Mouse (Mus musculus) CH12.LX (cell line): ENCODE data around the gene Atp1a1. TPM values are rescaled to one million over a fixed set of nuclear protein-coding genes. Genes with fewer than 3 reads are reported as not detected.

Experiments used
- DNase-seq: peaks from one replicate; pipeline ENCODE4 v3.0.0-alpha.2; 2013; ENCODE audit errors: extremely low read depth
- H3K27ac ChIP-seq: 2 replicates; pipeline ENCODE4 v1.5.1; 2012; ENCODE audit warnings: low read depth, mild to moderate bottlenecking, control low read depth, moderate library complexity; ENCODE audit not compliant: insufficient read depth
- H3K27me3 ChIP-seq: replicated peaks from 2 replicates; pipeline ENCODE3; 2012; ENCODE audit warnings: inconsistent platforms
- H3K36me3 ChIP-seq, 2 experiments: replicated peaks in 1 of 2; 2 replicates each; pipeline versions ENCODE3 to v1.6.1; 2012; ENCODE audit warnings: inconsistent platforms in 1 of 2, low read length in 1 of 2, mild to moderate bottlenecking in 1 of 2, mixed read lengths in 1 of 2, moderate library complexity in 1 of 2; ENCODE audit not compliant: control insufficient read depth in 1 of 2, insufficient read depth in 1 of 2
- H3K4me1 ChIP-seq, 2 experiments: 2 replicates each; pipeline ENCODE4 v1.6.1; 2012; ENCODE audit warnings: inconsistent platforms in 1 of 2, moderate library complexity in 1 of 2; ENCODE audit not compliant: insufficient read depth in 2 of 2, control insufficient read depth in 1 of 2
- H3K4me2 ChIP-seq: 2 replicates; pipeline ENCODE4 v1.6.1; 2012; ENCODE audit warnings: low read depth, mild to moderate bottlenecking, control low read depth; ENCODE audit not compliant: poor library complexity, insufficient read depth, severe bottlenecking
- H3K4me3 ChIP-seq, 3 experiments: fragments of 150-350 bp in 1 of 3; sonication (generic) in 1 of 3; replicated peaks in 1 of 3; 2 replicates each; pipeline versions ENCODE3 to v1.5.1; 2011 to 2012; ENCODE audit warnings: low read depth in 2 of 3, low read length in 2 of 3, mild to moderate bottlenecking in 2 of 3, moderate library complexity in 2 of 3, control low read depth in 1 of 3, improper control_type of control experiment in 1 of 3, inconsistent platforms in 1 of 3, mixed read lengths in 1 of 3; ENCODE audit not compliant: poor library complexity in 1 of 3
- H3K79me2 ChIP-seq: replicated peaks from 2 replicates; pipeline ENCODE4 v1.6.1; 2012; ENCODE audit warnings: mild to moderate bottlenecking, moderate library complexity; ENCODE audit not compliant: control insufficient read depth, poor library complexity, insufficient read depth, severe bottlenecking; ENCODE audit errors: extremely low read depth
- H3K9ac ChIP-seq: 2 replicates; pipeline ENCODE4 v1.6.1; 2012; ENCODE audit warnings: low read depth, mild to moderate bottlenecking, control low read depth, moderate library complexity; ENCODE audit not compliant: insufficient read depth
- H3K9me3 ChIP-seq: replicated peaks from 2 replicates; pipeline ENCODE3; 2012; ENCODE audit warnings: low read length, inconsistent platforms, mixed read lengths
- BHLHE40 ChIP-seq: IDR thresholded peaks from 2 replicates; pipeline ENCODE4 v1.6.1; 2011; ENCODE audit warnings: mild to moderate bottlenecking, low read depth, low read length, improper control_type of control experiment
- CHD2 ChIP-seq: IDR thresholded peaks from 2 replicates; pipeline ENCODE4 v1.6.1; 2011; ENCODE audit warnings: low read length, improper control_type of control experiment
- ETS1 ChIP-seq: conservative IDR thresholded peaks from 2 replicates; pipeline ENCODE4 v1.6.1; 2012; ENCODE audit warnings: low read depth, mild to moderate bottlenecking, inconsistent platforms, low read length, improper control_type of control experiment, moderate library complexity
- GABPA ChIP-seq: IDR thresholded peaks from 2 replicates; pipeline ENCODE4 v1.6.1; 2012; ENCODE audit warnings: low read depth, low read length, improper control_type of control experiment, inconsistent platforms; ENCODE audit not compliant: insufficient replicate concordance
- HCFC1 ChIP-seq: IDR thresholded peaks from 2 replicates; pipeline ENCODE4 v1.6.1; 2012; ENCODE audit warnings: low read depth, mild to moderate bottlenecking, inconsistent platforms, low read length, improper control_type of control experiment
- IRF4 ChIP-seq: IDR thresholded peaks from 2 replicates; pipeline ENCODE4 v1.6.1; 2014; ENCODE audit warnings: low read depth, mild to moderate bottlenecking, inconsistent platforms, low read length, improper control_type of control experiment
- JUN ChIP-seq: IDR thresholded peaks from 2 replicates; pipeline ENCODE4 v1.6.1; 2011; ENCODE audit warnings: low read depth, mild to moderate bottlenecking, low read length, improper control_type of control experiment, moderate library complexity; ENCODE audit not compliant: insufficient read depth
- MAX ChIP-seq: IDR thresholded peaks from 2 replicates; pipeline ENCODE4 v1.6.1; 2011; ENCODE audit warnings: low read length, improper control_type of control experiment
- MAZ ChIP-seq: IDR thresholded peaks from 2 replicates; pipeline ENCODE4 v1.6.1; 2012; ENCODE audit warnings: low read depth, mild to moderate bottlenecking, inconsistent platforms, low read length, improper control_type of control experiment, moderate library complexity
- MEF2A ChIP-seq: IDR thresholded peaks from 2 replicates; pipeline ENCODE4 v1.6.1; 2014; ENCODE audit warnings: low read depth, mild to moderate bottlenecking, inconsistent platforms, low read length, improper control_type of control experiment, borderline replicate concordance
- MXI1 ChIP-seq: IDR thresholded peaks from 2 replicates; pipeline ENCODE4 v1.6.1; 2011; ENCODE audit warnings: mild to moderate bottlenecking, low read depth, low read length, improper control_type of control experiment
- NELFE ChIP-seq: IDR thresholded peaks from 2 replicates; pipeline ENCODE4 v1.6.1; 2011; ENCODE audit warnings: low read depth, low read length, improper control_type of control experiment
- PAX5 ChIP-seq: IDR thresholded peaks from 2 replicates; pipeline ENCODE4 v1.6.1; 2012; ENCODE audit warnings: low read length, inconsistent platforms, mixed read lengths
- RAD21 ChIP-seq: IDR thresholded peaks from 2 replicates; pipeline ENCODE4 v1.6.1; 2011; ENCODE audit warnings: low read depth, mild to moderate bottlenecking, low read length, improper control_type of control experiment, moderate library complexity
- RCOR1 ChIP-seq: conservative IDR thresholded peaks from 2 replicates; pipeline ENCODE4 v1.6.1; 2012; ENCODE audit warnings: low read depth, mild to moderate bottlenecking, inconsistent platforms, low read length, improper control_type of control experiment
- UBTF ChIP-seq: IDR thresholded peaks from 2 replicates; pipeline ENCODE4 v1.6.1; 2012; ENCODE audit warnings: low read depth, mild to moderate bottlenecking, inconsistent platforms, low read length, improper control_type of control experiment, moderate library complexity
- USF2 ChIP-seq: conservative IDR thresholded peaks from 2 replicates; pipeline ENCODE4 v1.6.1; 2011; ENCODE audit warnings: low read depth, low read length, improper control_type of control experiment
- ZC3H11A ChIP-seq: IDR thresholded peaks from 2 replicates; pipeline ENCODE4 v1.6.1; 2012; ENCODE audit warnings: low read depth, mild to moderate bottlenecking, inconsistent platforms, low read length, improper control_type of control experiment
- ZKSCAN1 ChIP-seq: IDR thresholded peaks from 2 replicates; pipeline ENCODE4 v1.6.1; 2012; ENCODE audit warnings: low read depth, inconsistent platforms, low read length, improper control_type of control experiment, borderline replicate concordance
- ZMIZ1 ChIP-seq: IDR thresholded peaks from 2 replicates; pipeline ENCODE4 v1.6.1; 2012; ENCODE audit warnings: low read depth, mild to moderate bottlenecking, inconsistent platforms, low read length, improper control_type of control experiment
- dilution Hi-C: fragments of 300-500 bp; cut with MboI; formaldehyde crosslinking; loops from 2 replicates; pipeline ENCODE4 v1.14.3; 2020; ENCODE audit warnings: low sequenced_read_pairs; ENCODE audit not compliant: extremely low pct_unique_long_range_greater_than_20kb, extremely low pct_ligation_motif_present
- in situ Hi-C: fragments of 300-500 bp; cut with MboI; formaldehyde crosslinking; loops from 3 replicates; pipeline ENCODE4 v1.14.3; 2019; ENCODE audit warnings: low sequenced_read_pairs, low pct_ligation_motif_present, low pct_unique_long_range_greater_than_20kb, mixed read lengths
- polyA plus RNA-seq: library from polyadenylated mRNA; unstranded; fragments of >175 nt; gene quantifications from 2 replicates; pipeline ENCODE4 v1.2.1, GENCODE M21; 2012; ENCODE audit warnings: low read depth; ENCODE audit not compliant: insufficient read length
- total RNA-seq, 2 experiments: library from RNA; depleted of rRNA; stranded (reverse); fragments of 300-350 nt in 1 of 2; fragments of >200 nt in 1 of 2; gene quantifications; 2 replicates each; pipeline ENCODE4 v1.2.3; 2012 to 2014

Gene Atp1a1
- total and polyA plus RNA-seq, 3 experiments, result 215 to 337 (median 219) TPM

- no peak for DNase-seq
- in situ Hi-C loops (no loop called here), dilution Hi-C loops (no loop called here)
- H3K4me3 ChIP-seq, result no peak overlapping the region
- no peak overlapping the region for H3K9ac ChIP-seq
- no peak overlapping the region for H3K4me2 ChIP-seq
- H3K27ac ChIP-seq, result no peak overlapping the region
- H3K36me3 ChIP-seq, result no peaks in the 10 kb centered on the region
- no peaks in the 10 kb centered on the region for H3K79me2 ChIP-seq
- H3K9me3 ChIP-seq, result no peaks in the 10 kb centered on the region
- no peak for TF ChIP-seq HCFC1
- TF ChIP-seq UBTF, result no peak
- no peaks in the 10 kb centered on the region for H3K4me1 ChIP-seq
- H3K27me3 ChIP-seq, result no peaks in the 10 kb centered on the region
Measured at GRCm38 (mm10) chr3:101534311-101534710, 70.2 kb downstream of the Atp1a1 start.

GRCm38 (mm10) chr3:101533373-101533772 lies 71.1 kb downstream of the Atp1a1 start:
- Histone ChIP-seq H3K4me1 (no peaks in the 10 kb centered on the region), H3K27me3 (no peaks in the 10 kb centered on the region), H3K36me3 (no peaks in the 10 kb centered on the region), H3K9ac (no peak overlapping the region), H3K27ac (no peak overlapping the region), H3K4me2 (no peak overlapping the region), H3K9me3 (no peaks in the 10 kb centered on the region), H3K4me3 (no peak overlapping the region), H3K79me2 (no peaks in the 10 kb centered on the region)
- in situ Hi-C loops, result no loop called here
- TF ChIP-seq GABPA (no peak), ZC3H11A (no peak), MAZ (no peak), MEF2A (no peak), ZMIZ1 (no peak), UBTF (no peak), NELFE (no peak), IRF4 (no peak), RAD21 (no peak), ETS1 (no peak), CHD2 (no peak), MXI1 (no peak), ZKSCAN1 (no peak), PAX5 (no peak), MAX (no peak), USF2 (no peak), HCFC1 (no peak), JUN (no peak), BHLHE40 (no peak), RCOR1 (no peak)
- dilution Hi-C loops, result no loop called here
- no peak for DNase-seq
